Mouse (Mus musculus): ENCODE measurements around the gene Notch1.

Gene Notch1

DNA sequence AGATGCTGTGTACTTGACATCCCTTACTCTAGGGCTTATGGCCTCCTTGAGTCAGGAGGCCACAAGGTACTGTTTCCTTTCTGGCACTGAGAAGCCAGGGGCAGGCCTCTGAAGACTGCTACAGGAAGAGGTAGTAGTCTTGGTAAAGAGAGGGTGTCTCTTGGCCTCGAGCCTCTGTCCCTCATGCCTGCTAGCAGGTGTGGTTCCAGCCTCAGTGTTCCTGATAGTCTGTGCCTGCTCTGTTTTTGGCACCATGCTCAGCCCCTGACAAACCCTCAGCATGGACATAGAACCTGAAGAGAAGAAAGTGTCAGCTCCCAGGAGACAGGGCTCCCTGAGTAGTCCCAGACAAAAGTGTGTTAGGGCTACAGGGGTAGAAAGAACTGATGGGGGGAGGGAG lies 69.0 kb downstream of the Notch1 start:
- DNase-seq (ENCODE audit: low read depth, low spot score), result no peak

DNA sequence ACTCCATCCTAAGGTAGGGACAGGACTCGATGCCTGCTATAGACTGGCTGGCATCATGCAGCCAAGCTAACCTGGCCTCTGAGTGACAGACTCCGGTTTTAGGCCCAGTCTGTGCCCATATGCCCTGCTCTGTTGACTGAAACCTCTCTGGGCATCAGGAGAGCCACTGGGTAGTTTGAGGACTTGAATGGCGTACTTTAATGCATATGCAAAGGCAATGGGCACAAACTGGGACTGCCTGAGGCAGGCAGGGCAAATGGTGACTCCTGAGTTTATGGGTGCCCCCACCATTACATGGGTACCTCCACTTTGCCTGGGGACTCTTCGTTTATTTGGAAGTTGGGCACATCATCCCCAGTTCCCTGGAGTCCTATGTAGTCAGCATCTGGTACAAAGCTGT lies 69.8 kb downstream of the Notch1 start:
- no peak for DNase-seq (ENCODE audit: low read depth, low spot score)

DNA sequence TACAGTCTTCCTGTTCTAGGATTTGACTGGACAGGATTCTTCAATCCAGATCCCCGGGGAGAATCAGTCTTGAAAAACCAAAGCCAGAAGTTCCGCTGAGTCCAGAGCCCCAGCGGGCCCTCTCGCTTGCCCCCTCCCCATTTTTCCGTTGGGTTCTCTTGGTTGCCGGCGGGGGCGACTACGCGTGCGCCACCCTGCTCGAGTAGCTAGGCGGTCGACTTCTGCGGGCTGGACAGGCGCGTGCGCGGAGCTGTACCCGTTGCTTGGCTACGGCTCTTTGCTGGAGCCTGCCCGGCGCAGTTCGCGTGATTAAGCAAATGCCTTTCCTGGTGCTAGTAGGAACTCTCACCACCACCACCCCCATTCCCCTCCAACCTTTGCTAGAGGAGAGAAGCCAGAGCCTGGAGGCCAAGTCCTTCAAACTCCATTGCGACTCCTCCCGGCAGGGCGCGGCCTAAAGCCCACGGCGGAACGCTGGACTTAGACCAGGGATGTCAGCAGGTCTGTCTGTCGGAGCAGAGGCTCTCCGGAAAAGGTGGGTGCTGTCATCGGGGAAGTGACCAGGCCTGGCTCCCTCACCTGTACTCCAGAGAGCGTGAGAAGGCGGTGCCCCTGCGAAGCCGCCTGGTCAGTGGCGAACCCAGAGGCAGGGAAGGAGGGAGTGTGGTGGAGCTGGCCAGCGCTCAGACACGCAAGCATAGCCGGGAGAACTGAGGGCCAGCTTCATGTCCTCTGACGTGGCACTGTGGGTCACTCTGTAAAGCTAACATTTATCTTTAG lies 70.6 kb downstream of the Notch1 start:
- DNase-seq (ENCODE audit: low read depth, low spot score), result peak; percentile 88

DNA sequence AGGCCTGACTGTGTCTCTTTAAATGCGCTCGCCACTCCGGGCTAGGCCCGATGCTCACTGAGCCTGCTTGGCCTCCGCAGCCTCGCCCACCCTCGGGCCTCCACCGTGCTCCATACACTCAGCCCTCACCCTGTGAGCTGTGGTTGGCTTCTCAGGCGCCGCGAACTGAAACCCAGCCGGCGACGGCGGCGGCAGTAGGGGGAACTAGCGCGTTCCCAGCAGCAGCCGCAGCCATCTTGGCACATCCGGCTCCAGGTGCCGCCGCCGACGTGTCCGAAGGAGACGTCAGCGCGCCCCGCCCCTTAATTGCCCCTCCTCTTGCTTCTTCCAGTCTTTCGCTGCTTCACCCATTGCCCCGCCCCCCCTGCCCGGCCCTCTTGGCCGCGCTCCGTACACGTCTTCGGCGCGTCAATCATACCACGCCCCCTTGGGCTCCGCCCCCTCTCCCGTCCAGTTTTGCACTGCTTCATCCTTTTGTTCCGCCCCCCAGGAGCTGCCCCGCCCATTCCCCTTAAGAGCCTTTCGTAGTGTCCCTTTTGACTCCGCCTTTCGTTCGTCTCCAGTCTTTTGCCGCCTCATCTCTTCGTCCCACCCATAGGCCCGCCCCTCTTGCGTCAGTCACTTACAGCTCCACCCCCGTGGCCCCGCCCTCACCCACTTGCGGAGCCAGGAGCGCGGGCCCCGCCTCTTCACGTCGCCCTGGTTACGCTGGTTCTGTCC lies 71.4 kb downstream of the Notch1 start, which contains the start of gene Sec16a:
Sec16a (minus strand) TSS at position 271 of the 720 bp plus-strand sequence.
- peak; percentile 100 for DNase-seq (ENCODE audit: low read depth, low spot score)

DNA sequence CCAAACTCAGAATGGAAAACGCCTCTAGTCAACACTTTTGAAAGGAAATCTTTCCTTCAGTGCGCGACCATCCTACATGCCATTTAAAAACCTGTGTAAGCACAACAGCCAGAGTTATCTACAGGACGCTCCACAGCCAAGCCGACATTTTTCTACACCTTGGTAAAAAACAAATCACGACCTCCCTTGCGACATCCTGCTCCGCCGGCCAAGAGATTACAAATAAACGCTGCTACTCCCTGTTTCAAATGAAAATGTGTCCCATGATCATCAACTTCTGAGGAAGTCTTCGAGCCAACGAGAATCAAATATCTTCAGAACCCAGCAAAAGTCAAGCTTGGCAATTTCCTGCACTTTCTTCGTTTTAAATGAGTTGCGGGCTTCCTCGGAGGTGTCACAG lies 72.1 kb downstream of the Notch1 start:
- no peak for DNase-seq (ENCODE audit: low read depth, low spot score)

DNA sequence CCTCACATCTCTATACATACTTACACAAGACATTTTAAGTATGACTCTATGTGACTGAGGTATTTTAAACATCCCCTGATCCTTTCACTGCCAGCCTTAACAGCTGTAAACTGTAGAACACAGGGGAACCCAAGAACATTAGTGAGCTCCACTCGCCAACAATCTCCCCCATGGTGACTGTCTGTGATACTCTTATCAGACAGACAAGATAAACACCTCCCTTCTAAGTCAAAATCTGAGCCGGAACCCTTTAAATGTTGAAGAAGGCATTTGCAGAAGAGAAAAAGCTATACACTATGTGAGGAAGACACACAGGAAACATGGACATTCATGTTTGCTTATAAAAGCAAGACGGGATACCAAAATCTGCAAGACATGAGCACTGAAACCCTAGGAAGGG lies 72.6 kb downstream of the Notch1 start:
- DNase-seq (ENCODE audit: low read depth, low spot score), result no peak

DNA sequence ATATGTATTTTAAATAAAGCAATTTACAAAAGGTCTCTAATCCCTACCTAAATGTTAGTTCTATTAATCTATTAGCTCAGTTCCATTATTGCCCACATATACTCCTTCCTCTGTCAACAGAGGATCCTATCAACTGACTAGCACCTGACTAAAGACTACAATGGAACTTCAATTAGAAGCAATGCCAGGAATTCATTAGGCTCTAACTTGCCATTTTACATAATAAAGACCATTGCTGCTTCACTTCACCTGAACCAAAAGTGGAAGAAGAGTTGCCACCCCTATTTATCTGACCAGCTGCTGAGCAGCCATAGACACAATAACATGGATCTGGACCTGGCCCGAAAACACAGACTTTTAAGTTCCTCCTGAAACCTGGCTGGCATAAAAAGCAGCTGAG lies 73.6 kb downstream of the Notch1 start:
- DNase-seq (ENCODE audit: low read depth, low spot score), result no peak

DNA sequence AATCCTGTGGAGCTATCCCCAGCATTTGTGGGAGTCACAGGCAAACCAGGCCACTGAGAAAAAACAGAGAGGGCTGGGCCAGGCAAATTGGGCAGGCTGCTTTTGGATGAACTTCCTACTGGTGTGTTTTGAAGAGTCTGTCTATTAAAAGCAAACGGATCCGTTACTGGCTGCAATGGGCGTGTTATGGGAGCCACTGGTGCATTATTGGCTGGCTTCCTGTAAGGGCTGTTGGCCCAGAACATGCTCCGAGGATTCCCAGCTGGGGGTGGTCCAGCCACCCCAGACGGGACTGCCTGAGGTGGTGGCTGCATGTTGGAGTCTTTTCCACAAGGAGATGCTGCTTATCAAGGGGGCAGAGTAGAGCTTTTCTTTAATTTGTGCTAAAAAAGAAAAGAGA lies 74.8 kb downstream of the Notch1 start:
- no peak for DNase-seq (ENCODE audit: low read depth, low spot score)

DNA sequence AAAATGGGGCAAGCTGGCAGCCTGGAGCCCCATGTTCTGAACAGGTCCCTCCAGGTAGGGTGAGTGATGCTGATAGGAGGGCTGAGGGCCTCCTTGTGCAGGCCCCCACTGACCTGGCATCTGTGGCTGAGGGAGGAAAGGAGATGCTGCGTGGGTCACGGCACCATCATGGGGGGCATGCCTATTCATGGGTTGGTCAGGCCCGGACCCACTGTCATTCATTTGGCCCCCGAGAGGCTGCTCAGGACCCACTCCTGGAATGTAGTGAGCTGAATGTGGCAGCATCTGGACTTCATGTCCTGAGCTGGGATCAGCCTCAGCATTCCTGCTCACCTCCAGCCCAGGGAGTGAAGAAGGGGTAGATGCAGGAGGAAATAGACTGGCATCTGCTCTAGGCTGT lies 75.2 kb downstream of the Notch1 start:
- DNase-seq (ENCODE audit: low read depth, low spot score), result no peak

DNA sequence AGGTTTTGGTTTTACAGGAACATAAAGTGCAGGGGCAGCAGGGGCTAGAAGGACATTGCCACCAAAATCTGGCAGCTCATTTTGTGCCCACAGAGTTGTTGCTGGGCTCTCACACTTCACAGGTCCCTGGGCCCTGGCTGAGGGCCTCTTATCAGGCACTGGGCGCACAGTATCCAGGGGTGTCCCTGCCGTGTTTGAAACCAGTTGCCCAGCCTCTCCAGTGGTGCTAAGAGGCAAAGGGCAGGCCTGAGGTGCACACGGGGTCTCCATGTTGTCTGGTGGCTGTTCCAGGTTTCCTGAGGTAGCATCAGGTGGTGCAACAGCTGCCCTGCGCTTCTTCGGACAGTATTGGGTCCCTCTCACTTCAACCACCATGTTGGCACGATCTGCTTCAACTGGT lies 76.8 kb downstream of the Notch1 start:
- DNase-seq (ENCODE audit: low read depth, low spot score), result no peak

DNA sequence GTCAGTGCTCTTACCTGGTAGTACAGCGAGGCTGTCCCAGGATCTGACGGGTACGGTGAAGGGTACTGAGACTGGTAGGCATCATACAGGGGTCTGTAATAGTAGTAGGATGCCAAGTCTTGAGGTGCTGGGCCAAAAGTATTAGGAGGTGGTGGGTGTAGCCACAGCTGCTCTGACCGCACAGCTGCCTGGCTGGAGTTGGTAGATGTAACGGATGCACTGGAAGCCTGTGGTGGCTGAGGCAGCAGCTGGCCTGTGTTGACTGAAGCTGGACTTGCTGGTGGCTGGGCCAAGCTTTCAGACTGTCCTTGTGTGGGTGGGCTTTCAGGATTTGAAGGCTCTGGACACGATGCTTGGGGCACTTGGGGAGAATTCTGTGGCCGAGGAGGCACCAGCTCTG lies 78.1 kb downstream of the Notch1 start:
- no peak for DNase-seq (ENCODE audit: low read depth, low spot score)

DNA sequence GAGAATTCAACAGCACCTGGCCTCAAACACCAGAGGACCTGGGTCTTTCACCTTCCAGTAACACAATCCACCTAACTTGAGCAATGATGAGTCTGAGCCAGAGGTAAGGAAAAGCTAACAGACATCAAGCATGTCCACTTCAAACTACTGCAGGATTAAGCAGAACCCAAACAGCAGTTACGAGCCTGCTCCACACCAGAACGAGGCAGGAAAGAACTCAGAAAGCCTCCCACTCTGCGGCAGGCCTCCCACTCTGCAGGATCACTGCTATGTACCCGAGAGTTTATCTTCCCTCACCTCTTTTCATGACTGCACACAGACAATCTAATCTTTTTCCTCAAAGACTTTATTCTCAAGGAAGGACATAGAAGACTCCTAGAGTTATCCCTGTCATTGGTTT lies 79.2 kb downstream of the Notch1 start:
- no peak for DNase-seq (ENCODE audit: low read depth, low spot score)

DNA sequence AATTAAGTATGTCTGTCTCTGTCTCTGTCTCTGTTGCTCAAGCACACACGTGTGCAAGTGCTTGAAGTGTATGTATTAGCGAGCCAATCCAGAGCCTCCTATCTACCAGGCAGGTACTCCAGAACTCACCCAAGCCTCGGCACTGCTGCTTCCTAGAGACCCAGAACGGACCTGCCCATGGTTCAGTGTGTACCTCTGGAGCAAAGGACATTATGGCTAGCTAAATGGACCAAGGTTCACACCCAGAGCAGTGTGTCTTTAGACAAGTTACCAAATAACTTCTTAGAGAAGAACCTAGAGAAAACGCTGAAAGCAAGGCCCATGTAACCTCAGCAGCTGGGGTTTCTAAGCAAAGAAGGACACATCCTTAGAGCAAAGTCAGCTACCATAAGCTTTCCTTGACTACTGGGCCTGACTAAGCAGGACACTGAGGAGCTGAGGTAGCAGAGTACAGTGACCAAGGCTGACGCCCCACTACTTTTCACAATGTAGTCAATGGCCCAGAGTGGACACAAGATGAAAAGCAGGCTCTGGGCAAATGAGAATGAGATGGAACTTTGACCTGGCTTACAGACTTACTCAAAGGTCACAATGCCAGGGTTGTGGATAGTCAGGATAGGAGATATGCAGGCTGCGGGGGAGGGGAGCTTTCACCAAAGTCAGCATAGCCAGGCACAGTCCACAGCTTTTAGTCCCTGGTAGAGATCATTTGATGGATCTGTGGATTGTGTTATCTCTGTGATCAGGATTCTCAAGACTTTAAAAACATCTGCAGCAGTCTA lies 81.5 kb downstream of the Notch1 start:
- DNase-seq (ENCODE audit: low read depth, low spot score), result no peak

DNA sequence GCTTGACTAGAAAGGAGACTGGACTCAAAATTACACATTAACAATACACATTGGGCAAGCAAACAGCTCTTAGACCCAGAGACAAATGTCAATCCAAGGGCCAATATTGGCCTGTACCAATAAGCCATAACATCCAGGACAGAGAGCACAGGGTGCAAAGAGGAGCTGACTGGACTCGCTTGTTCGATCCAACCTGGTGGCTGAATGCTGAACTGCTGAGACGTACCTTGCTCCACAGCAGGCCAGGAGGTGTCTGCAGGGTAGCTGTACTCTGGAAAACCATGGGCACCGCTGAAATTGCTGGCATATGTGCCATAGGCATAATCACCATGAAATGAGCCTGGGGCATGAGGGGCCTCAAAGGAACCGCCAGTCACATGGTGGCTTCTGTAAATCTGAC lies 86.6 kb downstream of the Notch1 start:
- DNase-seq (ENCODE audit: low read depth, low spot score), result no peak

DNA sequence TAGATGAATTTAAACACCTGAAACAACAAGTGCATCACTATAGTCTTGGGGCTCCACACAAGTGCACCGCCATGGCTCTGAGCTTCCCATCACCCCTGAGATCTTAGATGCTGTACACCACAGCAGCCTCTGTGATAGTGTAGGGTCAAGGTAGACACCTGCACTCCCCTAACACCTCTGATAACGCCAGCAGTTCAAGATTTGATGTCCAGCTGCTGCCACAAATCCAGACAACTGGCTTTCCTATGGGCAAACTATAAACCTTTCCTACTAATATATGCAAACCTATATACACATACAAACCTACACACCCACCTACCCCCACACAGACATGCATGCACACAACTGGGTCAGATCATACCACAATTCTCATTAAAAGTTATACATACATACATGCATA lies 91.9 kb downstream of the Notch1 start:
- no peak for DNase-seq (ENCODE audit: low read depth, low spot score)

DNA sequence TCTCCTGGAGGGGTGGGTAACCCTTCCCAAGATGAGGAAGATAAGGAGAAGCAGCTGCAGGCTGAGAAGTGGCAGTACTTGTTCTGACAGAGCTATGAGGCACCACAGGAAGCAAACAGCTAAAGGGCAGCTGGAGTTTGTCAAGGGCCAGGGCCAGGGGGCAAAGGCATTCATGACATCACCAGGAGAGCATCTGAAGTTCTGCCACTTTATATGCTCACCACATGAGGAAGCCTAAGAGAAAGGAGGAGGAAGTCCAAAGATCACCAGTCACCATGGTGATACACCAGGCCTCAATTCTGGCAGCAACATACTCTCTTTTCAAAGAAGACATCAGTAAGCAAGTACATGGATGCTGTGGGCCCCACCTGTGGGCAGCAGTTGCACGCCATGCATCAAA lies 93.4 kb downstream of the Notch1 start:
- DNase-seq (ENCODE audit: low read depth, low spot score), result no peak

DNA sequence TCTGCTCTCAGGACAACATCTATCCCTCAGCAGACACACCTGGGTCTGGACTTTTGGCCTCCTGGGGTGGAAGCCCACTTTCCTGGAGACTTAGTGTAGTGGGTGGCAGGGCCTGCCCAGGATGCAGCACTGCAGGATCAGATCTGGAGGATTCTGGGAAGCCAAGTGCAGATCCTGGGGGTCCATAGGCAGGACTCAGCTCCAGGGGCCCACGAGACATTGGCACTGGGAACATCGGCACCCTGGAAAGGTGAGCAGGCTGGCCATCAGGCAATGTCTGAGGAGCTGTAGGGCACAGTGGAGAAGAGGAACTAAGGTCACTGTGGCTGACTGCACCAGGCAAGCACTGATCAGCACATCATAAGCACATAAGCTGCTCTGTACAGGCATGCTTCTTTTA lies 94.5 kb downstream of the Notch1 start:
- DNase-seq (ENCODE audit: low read depth, low spot score), result no peak

DNA sequence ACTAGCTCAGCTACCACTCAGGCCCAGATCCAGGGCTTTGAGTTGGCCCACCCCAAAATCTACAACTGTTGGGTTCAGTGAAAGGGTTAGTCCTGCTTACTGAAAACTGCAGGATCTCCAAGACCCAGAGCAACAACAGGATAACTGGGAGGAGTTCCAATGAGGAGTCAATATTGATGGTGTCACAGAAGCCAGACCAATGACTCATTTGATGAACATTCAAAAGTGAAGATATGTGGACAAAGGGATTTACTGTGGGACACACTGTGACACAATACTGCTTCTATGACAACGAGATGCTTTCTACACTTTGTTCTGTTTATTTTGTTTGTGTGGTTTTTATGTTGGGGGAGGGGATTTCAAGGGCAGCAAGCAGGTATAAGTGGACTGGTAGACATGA lies 98.3 kb downstream of the Notch1 start:
- DNase-seq (ENCODE audit: low read depth, low spot score), result no peak

DNA sequence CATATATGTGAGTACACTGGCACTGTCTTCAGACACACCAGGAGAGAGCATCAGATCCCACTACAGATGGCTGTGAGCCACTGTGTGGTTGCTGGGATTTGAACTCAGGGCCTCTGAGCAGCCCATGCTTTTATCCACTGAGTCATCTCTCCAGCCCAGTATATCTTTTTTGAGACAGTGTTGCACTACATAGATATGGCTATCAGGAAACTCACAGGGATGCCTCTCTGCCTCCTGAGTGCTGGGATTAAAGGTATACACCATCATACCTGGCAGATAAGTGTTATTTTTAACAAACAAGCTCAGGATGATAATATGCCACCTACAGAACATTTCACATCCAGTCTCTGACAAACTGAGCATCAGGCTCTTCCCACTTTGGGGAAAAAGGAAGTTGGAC lies 99.4 kb downstream of the Notch1 start:
- no peak for DNase-seq (ENCODE audit: low read depth, low spot score)

DNA sequence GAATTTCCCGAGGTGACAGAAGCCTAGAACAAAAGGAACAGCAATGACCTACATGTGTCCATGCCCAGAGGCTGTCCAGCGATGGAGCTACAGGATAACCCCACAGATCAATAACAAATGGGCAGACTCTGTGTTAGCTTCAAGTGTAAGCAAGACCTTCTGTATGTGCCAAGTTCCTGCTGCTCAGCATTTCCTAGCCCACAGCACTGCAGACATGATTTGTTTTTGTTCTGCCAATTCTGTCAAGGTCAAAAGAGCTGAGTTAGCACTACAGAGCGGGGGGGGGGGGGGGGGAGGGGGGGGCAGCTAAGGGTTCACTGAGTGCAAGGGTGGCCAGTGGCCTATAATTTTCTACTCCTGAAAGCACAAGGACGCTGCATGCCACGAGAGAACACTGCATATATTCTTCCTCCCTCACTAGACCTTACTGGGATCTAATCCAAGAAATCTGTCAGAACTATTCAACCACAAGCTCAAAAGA lies 105.5 kb downstream of the Notch1 start:
- no peak for DNase-seq (ENCODE audit: low read depth, low spot score)

DNA sequence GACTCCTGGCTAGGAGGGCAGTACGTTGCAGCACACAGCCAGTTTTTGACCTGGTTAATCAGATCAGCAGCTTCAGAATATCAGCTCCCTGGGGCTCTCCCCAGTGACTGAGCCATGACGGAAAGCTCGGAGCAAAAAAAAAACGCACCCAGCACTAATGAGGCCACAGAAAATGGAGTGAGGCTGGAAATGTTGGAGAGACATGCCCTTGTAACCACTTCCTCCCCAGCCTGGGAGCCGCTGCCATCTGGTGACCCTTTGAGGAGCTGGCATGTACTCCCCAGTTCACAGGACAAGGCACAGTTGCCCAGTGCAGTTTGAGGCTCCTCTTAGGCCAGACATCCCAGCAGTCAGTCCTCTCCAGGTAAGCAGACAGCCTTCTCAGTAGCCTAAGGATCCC lies 106.4 kb downstream of the Notch1 start:
- DNase-seq (ENCODE audit: low read depth, low spot score), result no peak

DNA sequence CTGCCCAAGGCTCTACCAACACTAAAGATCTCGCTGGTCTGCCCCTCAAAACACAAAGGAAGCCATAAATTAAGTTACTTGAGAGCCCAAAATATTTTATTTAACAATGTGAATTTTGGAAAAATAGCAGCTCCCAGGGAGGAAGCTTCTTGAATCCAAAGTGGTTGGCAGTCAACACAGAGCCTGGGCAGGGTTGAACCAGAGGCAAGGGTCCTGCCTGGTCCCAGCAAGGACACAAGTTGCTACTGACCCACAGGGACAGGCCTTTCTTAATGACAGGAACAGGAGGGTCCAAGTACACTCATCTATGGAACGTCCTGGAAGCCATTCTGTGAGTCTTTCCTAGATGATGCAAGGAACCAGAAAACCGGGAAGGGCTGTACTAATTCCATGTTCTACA lies 107.1 kb downstream of the Notch1 start:
- DNase-seq (ENCODE audit: low read depth, low spot score), result no peak

Measured in embryo, embryonic 11.5 days (tissue).